Mouse (Mus musculus): ENCODE measurements around the gene Arhgap32.

GRCm38 (mm10) chr9:32292686-32293085 is 176.8 kb downstream of the Arhgap32 start:
- no peak for TF ChIP-seq CTCF (IDR thresholded peaks at IDR 0.05; ENCODE audit: low read depth, low read length)
- TF ChIP-seq POLR2A (IDR thresholded peaks at IDR 0.05; ENCODE audit: insufficient read depth, low read length), result no peak

Measured in ES-Bruce4 (cell line).